Mouse (Mus musculus) bone marrow, adult 2 months (tissue): ENCODE data around the gene Gm813.

Experiments used
- CTCF ChIP-seq: fragments of 200-500 bp; IDR thresholded peaks from 2 replicates; pipeline ENCODE4 v1.5.1; 2011; ENCODE audit warnings: low read length, control low read depth; ENCODE audit not compliant: control insufficient read depth, insufficient read depth
- POLR2A ChIP-seq: fragments of 200-500 bp; IDR thresholded peaks from 2 replicates; pipeline ENCODE4 v1.6.1; 2011; ENCODE audit warnings: low read depth, mild to moderate bottlenecking, control low read depth, low read length, borderline replicate concordance; ENCODE audit not compliant: control insufficient read depth

- no peak for TF ChIP-seq CTCF
- TF ChIP-seq POLR2A = no peak
Observed at GRCm38 (mm10) chr16:58623114-58623513, 6.3 kb upstream of the Gm813 start.
